Mouse (Mus musculus) ES-E14 (cell line): Measurements from ENCODE around the gene Kcna4.

Experiments
- CHD2 ChIP-seq: IDR thresholded peaks from 2 replicates; pipeline ENCODE4 v1.6.1; 2014; ENCODE audit warnings: mild to moderate bottlenecking, low read depth, low read length, inconsistent platforms
- MAFK ChIP-seq: IDR thresholded peaks from 2 replicates; pipeline ENCODE4 v1.6.1; 2014; ENCODE audit warnings: mild to moderate bottlenecking, low read depth, low read length, inconsistent platforms; ENCODE audit not compliant: insufficient read depth
- ZC3H11A ChIP-seq: IDR thresholded peaks from 2 replicates; pipeline ENCODE4 v1.6.1; 2012; ENCODE audit warnings: low read depth, mild to moderate bottlenecking, inconsistent platforms, low read length, borderline replicate concordance
- ZNF384 ChIP-seq: IDR thresholded peaks from 2 replicates; pipeline ENCODE4 v1.6.1; 2012; ENCODE audit warnings: low read depth, low read length, inconsistent platforms

DNA sequence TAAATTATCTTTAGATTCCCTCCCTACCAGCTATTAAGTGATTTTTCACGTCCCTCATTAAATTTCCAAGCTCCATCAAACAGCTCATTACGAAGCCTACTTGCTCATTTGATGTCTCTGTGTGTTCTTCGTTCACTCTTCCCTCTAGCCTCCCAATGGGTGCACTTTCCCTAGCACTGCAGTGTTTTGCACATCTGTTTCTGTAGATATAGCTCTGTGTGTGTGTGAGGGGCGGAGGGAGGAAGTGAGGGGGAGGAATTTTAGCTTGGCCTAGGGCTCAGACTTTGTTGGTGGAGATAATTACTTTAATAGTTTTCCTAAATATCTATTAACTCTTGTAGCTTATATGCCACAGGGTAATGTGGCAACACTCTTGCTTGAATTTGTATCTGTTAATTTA is 54.4 kb downstream of the Kcna4 start:
- TF ChIP-seq ZNF384 (no peak), MAFK (no peak), CHD2 (no peak), ZC3H11A (no peak)
